Mouse (Mus musculus) liver, embryonic 14.5 days (tissue): ENCODE measurements around the gene Sdsl. TPM values are rescaled to one million over a fixed set of nuclear protein-coding genes. Genes with fewer than 3 reads are reported as not detected.
A peak's percentile ranks its signal among the peaks of the same experiment; 100 is the strongest.

ENCODE experiments used
- ATAC-seq: fragments of 200-750 bp; cut with Nextera tagmentation; 2 replicates; pipeline ENCODE4 v1.8.0; 2017; ENCODE audit warnings: moderate number of reproducible peaks, mild to moderate bottlenecking, moderate library complexity; ENCODE audit not compliant: insufficient read depth
- DNase-seq, 3 experiments: peaks; one replicate each; pipeline ENCODE4 v3.0.0-alpha.2; 2012 to 2013; ENCODE audit warnings: low read depth in 3 of 3, low spot score in 3 of 3
- H3K27ac ChIP-seq: fragments of 300-500 bp; sonication (generic); 2 replicates; pipeline ENCODE4 v1.5.1; 2014; ENCODE audit warnings: moderate library complexity, mild to moderate bottlenecking, control low read depth, inconsistent platforms
- H3K27me3 ChIP-seq: fragments of 300-500 bp; sonication (generic); 2 replicates; pipeline ENCODE4 v1.6.1; 2014; ENCODE audit warnings: mild to moderate bottlenecking, low read length, moderate library complexity; ENCODE audit not compliant: control insufficient read depth, insufficient read depth
- H3K36me3 ChIP-seq: fragments of 300-500 bp; sonication (generic); replicated peaks from 2 replicates; pipeline ENCODE4 v1.6.1; 2014; ENCODE audit warnings: low read depth; ENCODE audit not compliant: control insufficient read depth, insufficient read depth
- H3K4me1 ChIP-seq, 2 experiments: fragments of 200-500 bp in 1 of 2; fragments of 300-500 bp in 1 of 2; sonication (generic) in 1 of 2; replicated peaks; 2 replicates each; pipeline ENCODE4 v1.6.1; 2012 to 2014; ENCODE audit warnings: antibody characterized with exemption in 1 of 2, inconsistent platforms in 1 of 2, low read length in 1 of 2; ENCODE audit not compliant: control insufficient read depth in 2 of 2, insufficient read depth in 2 of 2
- H3K4me2 ChIP-seq: fragments of 300-500 bp; sonication (generic); 2 replicates; pipeline ENCODE4 v1.6.1; 2014; ENCODE audit warnings: low read depth, mild to moderate bottlenecking, control low read depth, moderate library complexity
- H3K4me3 ChIP-seq, 2 experiments: fragments of 200-500 bp in 1 of 2; fragments of 300-500 bp in 1 of 2; sonication (generic) in 1 of 2; 2 replicates each; pipeline ENCODE4 v1.5.1; 2012 to 2014; ENCODE audit warnings: low read depth in 2 of 2, low read length in 2 of 2, mild to moderate bottlenecking in 2 of 2, control low read depth in 1 of 2, inconsistent platforms in 1 of 2, moderate library complexity in 1 of 2; ENCODE audit not compliant: insufficient read depth in 1 of 2
- H3K9ac ChIP-seq: fragments of 300-500 bp; sonication (generic); replicated peaks from 2 replicates; pipeline ENCODE4 v1.6.1; 2014; ENCODE audit warnings: mild to moderate bottlenecking, control low read depth, moderate library complexity
- H3K9me3 ChIP-seq: fragments of 300-500 bp; sonication (generic); 2 replicates; pipeline ENCODE4 v1.6.1; 2016; ENCODE audit warnings: low read length, mixed read lengths; ENCODE audit not compliant: control insufficient read depth
- CTCF ChIP-seq: IDR thresholded peaks from 2 replicates; pipeline ENCODE4 v1.5.1; 2016; ENCODE audit warnings: antibody characterized with exemption, low read depth, control low read depth
- EP300 ChIP-seq: IDR thresholded peaks from 2 replicates; pipeline ENCODE4 v1.6.1; 2016; ENCODE audit warnings: antibody characterized with exemption, low read depth
- WGBS: fragments of 180-500 bp; shearing (Covaris S2); extraction: QIAGEN DNeasy Blood & Tissue Kit; methylation state at CpG from one replicate; pipeline ENCODE4 v1.1.7; 2014; ENCODE audit not compliant: insufficient replicate concordance; 5-methylcytosine and 5-hydroxymethylcytosine counted together
- polyA plus RNA-seq, 2 experiments: library from polyadenylated mRNA; depleted of rRNA in 1 of 2; stranded (reverse) in 1 of 2; unstranded in 1 of 2; fragments of >200 nt; fragmentation: Nextera tagmentation in 1 of 2; extraction: Ambion mirVana in 1 of 2; gene quantifications; 2 replicates each; pipeline versions ENCODE4 v1.2.1 to v1.2.3; 2012 to 2014

Sdsl gene
- polyA plus RNA-seq, 2 experiments = 0.93 to 1.2 TPM

GRCm38 (mm10) chr5:120495064-120495702 lies 22.6 kb upstream of the Sdsl start:
- Histone ChIP-seq H3K9me3 (no peaks in the 10 kb centered on the region), H3K4me2 (no peak overlapping the region), H3K9ac (no peak overlapping the region), H3K27me3 (no peaks in the 10 kb centered on the region), H3K27ac (no peak overlapping the region), H3K4me3 (no peak overlapping the region), H3K36me3 (no peaks in the 10 kb centered on the region), H3K4me1 (no peaks in the 10 kb centered on the region)
- 68% methylated on average over 10 of the region's 10 CpGs for WGBS
- DNase-seq (no peak), ATAC-seq (no peak)
- no peak for TF ChIP-seq EP300
- no peak for TF ChIP-seq CTCF

- TF ChIP-seq EP300 (no peak), CTCF (no peak)
These were observed 21.3 kb upstream of the Sdsl start for GRCm38 (mm10) chr5:120493873-120494395.

GRCm38 (mm10) chr5:120493440-120493839 lies 20.8 kb upstream of the Sdsl start:
- H3K4me2 ChIP-seq = no peak overlapping the region
- H3K27me3 ChIP-seq = no peaks in the 10 kb centered on the region
- no peaks in the 10 kb centered on the region for H3K36me3 ChIP-seq
- H3K4me3 ChIP-seq = no peak overlapping the region
- no peak overlapping the region for H3K27ac ChIP-seq
- H3K9ac ChIP-seq = no peak overlapping the region
- no peaks in the 10 kb centered on the region for H3K9me3 ChIP-seq
- no peaks in the 10 kb centered on the region for H3K4me1 ChIP-seq
- DNase-seq (no peak), ATAC-seq (no peak)
- WGBS = 79% methylated on average over 6 of the region's 6 CpGs
- TF ChIP-seq EP300 (no peak), CTCF (no peak)

More at GRCm38 (mm10) chr5:120493873-120494395, 21.3 kb upstream of the Sdsl start:
- Histone ChIP-seq H3K9ac (no peak overlapping the region), H3K36me3 (no peaks in the 10 kb centered on the region), H3K4me1 (no peaks in the 10 kb centered on the region), H3K9me3 (no peaks in the 10 kb centered on the region), H3K27ac (no peak overlapping the region), H3K4me2 (no peak overlapping the region), H3K27me3 (no peaks in the 10 kb centered on the region), H3K4me3 (no peak overlapping the region)
- ATAC-seq (no peak), DNase-seq (no peak)
- 80% methylated on average over 9 of the region's 9 CpGs for WGBS

GRCm38 (mm10) chr5:120492437-120492836 lies 19.8 kb upstream of the Sdsl start:
- no peak for ATAC-seq
- 77% methylated on average over 11 of the region's 11 CpGs for WGBS
- Histone ChIP-seq H3K4me1 (no peaks in the 10 kb centered on the region), H3K27me3 (no peaks in the 10 kb centered on the region), H3K36me3 (no peaks in the 10 kb centered on the region), H3K9me3 (no peaks in the 10 kb centered on the region), H3K4me3 (no peak overlapping the region), H3K9ac (no peak overlapping the region), H3K27ac (no peak overlapping the region), H3K4me2 (no peak overlapping the region)
- no peak for DNase-seq
- TF ChIP-seq CTCF (peak; percentile 78), EP300 (no peak)

- ATAC-seq = no peak
- Histone ChIP-seq H3K4me3 (no peak overlapping the region), H3K36me3 (no peaks in the 10 kb centered on the region), H3K4me1 (no peaks in the 10 kb centered on the region), H3K4me2 (no peak overlapping the region), H3K9ac (no peak overlapping the region), H3K9me3 (no peaks in the 10 kb centered on the region), H3K27ac (no peak overlapping the region), H3K27me3 (no peaks in the 10 kb centered on the region)
- 71% methylated on average over 8 of the region's 8 CpGs for WGBS
- TF ChIP-seq CTCF = no peak
- no peak for TF ChIP-seq EP300
- no peak for DNase-seq
These were observed 18.1 kb upstream of the Sdsl start for GRCm38 (mm10) chr5:120490679-120491192.
